In genomic region chr13:49131946-49132687, GRCm38 (mm10) we compare ENCODE assay signal across 11 mouse cellular contexts. TPM values are rescaled to one million over a fixed set of nuclear protein-coding genes. Genes with fewer than 3 reads are reported as not detected.
DNase-seq lines count a peak whose midpoint lies in the region; ATAC-seq and TF ChIP-seq lines count a peak whose summit lies in the region.
"Had no signal": no experiment of that assay in that cellular context is flagged by ENCODE, and none has a peak within 500 bp of the region (broad histone marks: within the 10 kb centered on the region; RNA-seq: fewer than 3 reads in every experiment).

No protein-coding gene starts in this region.

- H3K27ac ChIP-seq in left cerebral cortex, adult 2 months = peak overlapping the region; percentile 72
- H3K27ac ChIP-seq in intestine, postnatal 0 days (ENCODE audit: low read depth, low read length) = peak overlapping the region; percentile 43
- H3K27ac ChIP-seq in stomach, embryonic 16.5 days (ENCODE audit: low read length) = peak overlapping the region; percentile 79
- H3K27ac ChIP-seq: kidney, postnatal 0 days; liver, embryonic 14.5 days had no signal

- H3K4me1 ChIP-seq in intestine, postnatal 0 days (replicated peaks; ENCODE audit: control insufficient read depth, insufficient read depth, low read length) = peaks cover 16% of the 10 kb centered on the region
- H3K4me1 ChIP-seq in stomach, embryonic 16.5 days (ENCODE audit: control insufficient read depth, insufficient read depth, low read length) = peaks cover 44% of the 10 kb centered on the region

- H3K9me3 ChIP-seq in intestine, postnatal 0 days (ENCODE audit: control insufficient read depth) = no peaks in the 10 kb centered on the region
- no peaks in the 10 kb centered on the region for H3K9me3 ChIP-seq in stomach, embryonic 16.5 days (replicated peaks; ENCODE audit: control insufficient read depth, low read length)

- H3K27me3 ChIP-seq in intestine, postnatal 0 days (replicated peaks; ENCODE audit: control insufficient read depth, insufficient read depth, low read length) = no peaks in the 10 kb centered on the region
- no peaks in the 10 kb centered on the region for H3K27me3 ChIP-seq in stomach, embryonic 16.5 days (ENCODE audit: control insufficient read depth, insufficient read depth, low read length)

- ATAC-seq in intestine, postnatal 0 days = peak; percentile 12
- ATAC-seq in stomach, embryonic 16.5 days (ENCODE audit: insufficient read depth, low FRiP score) = peak; percentile 44; the same call in 1 of the 2 replicates

- H3K9ac ChIP-seq in intestine, postnatal 0 days (ENCODE audit: low read depth, low read length) = no peak overlapping the region; the same call in 1 of the 2 replicates
- 0 out of 2 replicates have a peak overlapping the region, but pooled peaks have one; percentile 18 for H3K9ac ChIP-seq in stomach, embryonic 16.5 days (ENCODE audit: low read length)
- H3K9ac ChIP-seq: liver, embryonic 14.5 days had no signal

- no peak for TF ChIP-seq CTCF in left cerebral cortex, adult 2 months (IDR thresholded peaks at IDR 0.05)
- no peak for TF ChIP-seq CTCF in intestine, postnatal 0 days (IDR thresholded peaks at IDR 0.05; ENCODE audit: low read depth)

- 0 out of 2 replicates have a peak overlapping the region, but pooled peaks have one; percentile 6 for H3K4me2 ChIP-seq in intestine, postnatal 0 days (replicated peaks; ENCODE audit: low read depth)
- no peak overlapping the region for H3K4me2 ChIP-seq in stomach, embryonic 16.5 days (ENCODE audit: low read depth, low read length)
- H3K4me2 ChIP-seq: heart, embryonic 11.5 days had no signal

- DNase-seq in left cerebral cortex, adult 2 months (ENCODE audit: extremely low spot score in 1 of 2, low spot score in 2 of 2) = no peak
- DNase-seq in left cerebral cortex, postnatal 25 days (ENCODE audit: low spot score in 2 of 2) = no peak
- peak; percentile 27 for DNase-seq in fibroblast of lung, adult 2 months (ENCODE audit: low read depth)
- no peak for DNase-seq in B cell, adult 2 months
- DNase-seq in urinary bladder, adult 18-20 months (ENCODE audit: low spot score in 2 of 2) = no peak
- DNase-seq: adrenal gland, adult 8-10 months had no signal

- no peaks in the 10 kb centered on the region for H3K36me3 ChIP-seq in intestine, postnatal 0 days (ENCODE audit: control insufficient read depth, insufficient read depth)
- H3K36me3 ChIP-seq in stomach, embryonic 16.5 days (ENCODE audit: control insufficient read depth, insufficient read depth, low read length) = no peaks in the 10 kb centered on the region

- WGBS in intestine, postnatal 0 days = 44% methylated on average over 7 of the region's 7 CpGs
- WGBS in stomach, embryonic 16.5 days = 54% methylated on average over 7 of the region's 7 CpGs

- intact Hi-C loops in left cerebral cortex, adult 2 months (cut with DNase I) = no loop called here
- intact Hi-C loops in left cerebral cortex, postnatal 25 days (cut with DNase I) = no loop called here

- no peak overlapping the region for H3K4me3 ChIP-seq in left cerebral cortex, adult 2 months
- H3K4me3 ChIP-seq in intestine, postnatal 0 days (ENCODE audit: low read depth, low read length) = no peak overlapping the region
- H3K4me3 ChIP-seq in stomach, embryonic 16.5 days (replicated peaks; ENCODE audit: low read length) = no peak overlapping the region

RNA-seq across cellular contexts. Expression of gene Wnk2, which starts 15.7 kb away (rescaled TPM):
- total RNA-seq in left cerebral cortex, adult 2 months (2021) = 100 to 1,000 TPM; 129 to 145 TPM
- 100 to 1,000 TPM; 111 to 115 TPM for total RNA-seq in left cerebral cortex, postnatal 25 days (2021)
- 1.7 and 2.3 TPM in 2 replicates for polyA plus RNA-seq in intestine, postnatal 0 days (2015; fragmentation: Nextera tagmentation; extraction: Ambion mirVana)
- polyA plus RNA-seq in stomach, embryonic 16.5 days (2015; fragmentation: Nextera tagmentation; extraction: Ambion mirVana) = 3.3 and 3.4 TPM in 2 replicates

RNA-seq across cellular contexts. Expression of gene Ninj1, which starts 55.2 kb away (rescaled TPM):
- total RNA-seq in left cerebral cortex, adult 2 months (2021) = 10 to 100 TPM; 17.8 to 19.7 TPM
- 10 to 100 TPM; 16.3 to 24.0 TPM for total RNA-seq in left cerebral cortex, postnatal 25 days (2021)
- polyA plus RNA-seq in intestine, postnatal 0 days (2015; fragmentation: Nextera tagmentation; extraction: Ambion mirVana) = 108 and 111 TPM in 2 replicates
- 57.8 and 61.0 TPM in 2 replicates for polyA plus RNA-seq in stomach, embryonic 16.5 days (2015; fragmentation: Nextera tagmentation; extraction: Ambion mirVana)
